Mouse (Mus musculus) common myeloid progenitor, adult 5-6 weeks (primary cell): Measurements from ENCODE around the gene Ms4a18. TPM values are rescaled to one million over a fixed set of nuclear protein-coding genes. Genes with fewer than 3 reads are reported as not detected.

Source experiments
- ATAC-seq: replicated peaks from 2 replicates; pipeline ENCODE4 v1.8.0; 2016; ENCODE audit warnings: low read depth, mild to moderate bottlenecking, moderate TSS enrichment, inconsistent platforms; ENCODE audit not compliant: poor library complexity, severe bottlenecking
- total RNA-seq: library from RNA; stranded (forward); fragments of 200-1000, 187-1606 nt; gene quantifications from 2 replicates; pipeline ENCODE4 v1.2.3, GENCODE M21; 2017

Gene Ms4a18
- total RNA-seq, 1 experiment from 2014 or later: not detected

- ATAC-seq: no peak
Observed at GRCm38 (mm10) chr19:10947219-10947618, 70.6 kb downstream of the Ms4a18 start.

Other genes with a start within 250 kb of the Ms4a18 start
- 0.46 and 0.87 TPM in 2 replicates for gene Cd6, start 188.0 kb downstream of the Ms4a18 start, total RNA-seq
- 0.39 TPM in 1 of 2 replicates, not detected in the other for gene Slc15a3, start 178.3 kb downstream of the Ms4a18 start, total RNA-seq
- 0.19 and 0.46 TPM in 2 replicates for gene Tmem132a, start 148.1 kb downstream of the Ms4a18 start, total RNA-seq
- 16.2 and 24.7 TPM in 2 replicates for gene Tmem109, start 136.0 kb downstream of the Ms4a18 start, total RNA-seq
- 121 and 140 TPM in 2 replicates for gene Prpf19, start 122.8 kb downstream of the Ms4a18 start, total RNA-seq
- gene Zp1, start 97.4 kb downstream of the Ms4a18 start, total RNA-seq: not detected in 2 replicates
- gene Ptgdr2, start 80.9 kb downstream of the Ms4a18 start, total RNA-seq: 0.23 TPM in 1 of 2 replicates, not detected in the other
- 13.9 and 21.4 TPM in 2 replicates for gene Ccdc86, start 68.8 kb downstream of the Ms4a18 start, total RNA-seq
- gene Ms4a10, start 43.4 kb downstream of the Ms4a18 start, total RNA-seq: not detected in 2 replicates
- gene Ms4a15, start 24.8 kb downstream of the Ms4a18 start, total RNA-seq: not detected in 2 replicates
- not detected in 2 replicates for gene Ms4a8a, start 63.1 kb upstream of the Ms4a18 start, total RNA-seq
- gene 1700017D01Rik, start 112.8 kb upstream of the Ms4a18 start, total RNA-seq: not detected in 2 replicates
- gene 1700025F22Rik, start 147.3 kb upstream of the Ms4a18 start, total RNA-seq: not detected in 2 replicates
- gene Ms4a13, start 178.7 kb upstream of the Ms4a18 start, total RNA-seq: not detected in 2 replicates
- gene Ms4a12, start 214.4 kb upstream of the Ms4a18 start, total RNA-seq: not detected in 2 replicates
- not detected in 2 replicates for gene Ms4a1, start 248.2 kb upstream of the Ms4a18 start, total RNA-seq